Mouse (Mus musculus): ENCODE data around the gene Kdm5c. TPM values are rescaled to one million over a fixed set of nuclear protein-coding genes. Genes with fewer than 3 reads are reported as not detected.
A peak's percentile ranks its signal among the peaks of the same experiment; 100 is the strongest.
"Not testable (repeated sequence)": the region's sequence is repeated elsewhere in the genome, so short reads cannot be mapped to it uniquely, and the experiment has no call there.

Kdm5c gene
- polyA plus RNA-seq, 1 experiment from 2014 or later: 41.0 TPM

GRCm38 (mm10) chrX:152214703-152215102 is 18.1 kb upstream of the Kdm5c start:
- no peak overlapping the region for H3K9ac ChIP-seq (ENCODE audit: low read length)
- 76% methylated on average over 1 of the region's 1 CpGs for WGBS

GRCm38 (mm10) chrX:152218529-152218928 is 14.3 kb upstream of the Kdm5c start:
- Histone ChIP-seq H3K27ac (ENCODE audit: low read length) (no peak overlapping the region), H3K4me3 (ENCODE audit: low read length) (no peak overlapping the region), H3K9me3 (ENCODE audit: control insufficient read depth, low read length) (no peaks in the 10 kb centered on the region), H3K4me1 (replicated peaks; ENCODE audit: control insufficient read depth, insufficient read depth, low read length) (no peaks in the 10 kb centered on the region), H3K27me3 (ENCODE audit: control insufficient read depth, insufficient read depth, low read depth, low read length) (peaks cover 21% of the 10 kb centered on the region), H3K9ac (ENCODE audit: low read length) (no peak overlapping the region), H3K4me2 (ENCODE audit: low read depth, low read length) (no peak overlapping the region), H3K36me3 (ENCODE audit: control insufficient read depth, insufficient read depth, low read length) (no peaks in the 10 kb centered on the region)
- no peak for ATAC-seq (ENCODE audit: low read depth)
- WGBS: 91% methylated on average over 2 of the region's 2 CpGs

More at GRCm38 (mm10) chrX:152214703-152215102, 18.1 kb upstream of the Kdm5c start:
- H3K27me3 ChIP-seq (ENCODE audit: control insufficient read depth, insufficient read depth, low read depth, low read length): peaks cover 28% of the 10 kb centered on the region
- ATAC-seq (ENCODE audit: low read depth): no peak
- H3K4me2 ChIP-seq (ENCODE audit: low read depth, low read length): no peak overlapping the region
- no peaks in the 10 kb centered on the region for H3K4me1 ChIP-seq (replicated peaks; ENCODE audit: control insufficient read depth, insufficient read depth, low read length)
- H3K4me3 ChIP-seq (ENCODE audit: low read length): no peak overlapping the region
- H3K27ac ChIP-seq (ENCODE audit: low read length): no peak overlapping the region
- no peaks in the 10 kb centered on the region for H3K36me3 ChIP-seq (ENCODE audit: control insufficient read depth, insufficient read depth, low read length)
- H3K9me3 ChIP-seq (ENCODE audit: control insufficient read depth, low read length): no peaks in the 10 kb centered on the region

GRCm38 (mm10) chrX:152221721-152222120 is 11.1 kb upstream of the Kdm5c start:
- WGBS: 47% methylated on average over 4 of the region's 4 CpGs
- H3K27me3 ChIP-seq (ENCODE audit: control insufficient read depth, insufficient read depth, low read depth, low read length): peaks cover 14% of the 10 kb centered on the region
- no peak overlapping the region for H3K4me2 ChIP-seq (ENCODE audit: low read depth, low read length)
- no peaks in the 10 kb centered on the region for H3K4me1 ChIP-seq (replicated peaks; ENCODE audit: control insufficient read depth, insufficient read depth, low read length)
- H3K27ac ChIP-seq (ENCODE audit: low read length): no peak overlapping the region
- no peak overlapping the region for H3K4me3 ChIP-seq (ENCODE audit: low read length)
- H3K9me3 ChIP-seq (ENCODE audit: control insufficient read depth, low read length): no peaks in the 10 kb centered on the region
- no peaks in the 10 kb centered on the region for H3K36me3 ChIP-seq (ENCODE audit: control insufficient read depth, insufficient read depth, low read length)
- no peak overlapping the region for H3K9ac ChIP-seq (ENCODE audit: low read length)
- ATAC-seq (ENCODE audit: low read depth): no peak

- Histone ChIP-seq H3K4me3 (ENCODE audit: low read length) (no peak overlapping the region), H3K9ac (ENCODE audit: low read length) (no peak overlapping the region), H3K4me2 (ENCODE audit: low read depth, low read length) (no peak overlapping the region), H3K4me1 (replicated peaks; ENCODE audit: control insufficient read depth, insufficient read depth, low read length) (no peaks in the 10 kb centered on the region), H3K27me3 (ENCODE audit: control insufficient read depth, insufficient read depth, low read depth, low read length) (peaks cover 12% of the 10 kb centered on the region), H3K9me3 (ENCODE audit: control insufficient read depth, low read length) (no peaks in the 10 kb centered on the region), H3K27ac (ENCODE audit: low read length) (no peak overlapping the region), H3K36me3 (ENCODE audit: control insufficient read depth, insufficient read depth, low read length) (no peaks in the 10 kb centered on the region)
- 51% methylated on average over 9 of the region's 9 CpGs for WGBS
- no peak for ATAC-seq (ENCODE audit: low read depth)
Measured at GRCm38 (mm10) chrX:152222226-152222625, 10.6 kb upstream of the Kdm5c start.

- WGBS: 75% methylated on average over 6 of the region's 6 CpGs
- H3K4me2 ChIP-seq (ENCODE audit: low read depth, low read length): no peak overlapping the region
- no peaks in the 10 kb centered on the region for H3K36me3 ChIP-seq (ENCODE audit: control insufficient read depth, insufficient read depth, low read length)
- no peak for ATAC-seq (ENCODE audit: low read depth)
- no peak overlapping the region for H3K4me3 ChIP-seq (ENCODE audit: low read length)
- H3K27ac ChIP-seq (ENCODE audit: low read length): no peak overlapping the region
- peaks cover 7% of the 10 kb centered on the region for H3K27me3 ChIP-seq (ENCODE audit: control insufficient read depth, insufficient read depth, low read depth, low read length)
- no peak overlapping the region for H3K9ac ChIP-seq (ENCODE audit: low read length)
- no peaks in the 10 kb centered on the region for H3K9me3 ChIP-seq (ENCODE audit: control insufficient read depth, low read length)
- no peaks in the 10 kb centered on the region for H3K4me1 ChIP-seq (replicated peaks; ENCODE audit: control insufficient read depth, insufficient read depth, low read length)
Measured at GRCm38 (mm10) chrX:152223313-152223712, 9.5 kb upstream of the Kdm5c start.

- no peak overlapping the region for H3K9ac ChIP-seq (ENCODE audit: low read length)
- WGBS: 64% methylated on average over 5 of the region's 5 CpGs
- H3K4me1 ChIP-seq (replicated peaks; ENCODE audit: control insufficient read depth, insufficient read depth, low read length): no peaks in the 10 kb centered on the region
- no peak overlapping the region for H3K4me3 ChIP-seq (ENCODE audit: low read length)
- no peak overlapping the region for H3K27ac ChIP-seq (ENCODE audit: low read length)
- no peak for ATAC-seq (ENCODE audit: low read depth)
- H3K9me3 ChIP-seq (ENCODE audit: control insufficient read depth, low read length): no peaks in the 10 kb centered on the region
- H3K4me2 ChIP-seq (ENCODE audit: low read depth, low read length): no peak overlapping the region
- H3K27me3 ChIP-seq (ENCODE audit: control insufficient read depth, insufficient read depth, low read depth, low read length): peaks cover 5% of the 10 kb centered on the region
- H3K36me3 ChIP-seq (ENCODE audit: control insufficient read depth, insufficient read depth, low read length): no peaks in the 10 kb centered on the region
Measured at GRCm38 (mm10) chrX:152224280-152224679, 8.5 kb upstream of the Kdm5c start.

- Histone ChIP-seq H3K4me1 (replicated peaks; ENCODE audit: control insufficient read depth, insufficient read depth, low read length) (peaks cover 9% of the 10 kb centered on the region; the same call in 1 of the 2 replicates), H3K27ac (ENCODE audit: low read length) (no peak overlapping the region), H3K27me3 (ENCODE audit: control insufficient read depth, insufficient read depth, low read depth, low read length) (no peaks in the 10 kb centered on the region), H3K4me2 (ENCODE audit: low read depth, low read length) (peak overlapping the region; percentile 79), H3K4me3 (ENCODE audit: low read length) (peak overlapping the region; percentile 91), H3K9ac (ENCODE audit: low read length) (peak overlapping the region; percentile 96), H3K36me3 (ENCODE audit: control insufficient read depth, insufficient read depth, low read length) (0 out of 2 replicates have a peak, but pooled peaks cover 9% of the 10 kb centered on the region), H3K9me3 (ENCODE audit: control insufficient read depth, low read length) (no peaks in the 10 kb centered on the region)
- no peak for ATAC-seq (ENCODE audit: low read depth)
- 7% methylated on average over 3 of the region's 3 CpGs for WGBS
Measured at GRCm38 (mm10) chrX:152234125-152234524, 1.3 kb downstream of the Kdm5c start.

- 63% methylated on average over 1 of the region's 2 CpGs for WGBS
- no peak overlapping the region for H3K9ac ChIP-seq (ENCODE audit: low read length)
- H3K27me3 ChIP-seq (ENCODE audit: control insufficient read depth, insufficient read depth, low read depth, low read length): no peaks in the 10 kb centered on the region
Measured at GRCm38 (mm10) chrX:152235758-152236157, 2.9 kb downstream of the Kdm5c start.

GRCm38 (mm10) chrX:152243140-152243539 is 10.3 kb downstream of the Kdm5c start:
- ATAC-seq (ENCODE audit: low read depth); H3K27me3 ChIP-seq (ENCODE audit: control insufficient read depth, insufficient read depth, low read depth, low read length); H3K9ac ChIP-seq (ENCODE audit: low read length); H3K4me1 ChIP-seq (replicated peaks; ENCODE audit: control insufficient read depth, insufficient read depth, low read length); H3K4me3 ChIP-seq (ENCODE audit: low read length); H3K9me3 ChIP-seq (ENCODE audit: control insufficient read depth, low read length); H3K27ac ChIP-seq (ENCODE audit: low read length); H3K4me2 ChIP-seq (ENCODE audit: low read depth, low read length): not testable (repeated sequence)
- WGBS: 74% methylated on average over 6 of the region's 6 CpGs
- H3K36me3 ChIP-seq (ENCODE audit: control insufficient read depth, insufficient read depth, low read length): peaks cover 60% of the 10 kb centered on the region

More at GRCm38 (mm10) chrX:152235758-152236157, 2.9 kb downstream of the Kdm5c start:
- no peak overlapping the region for H3K4me3 ChIP-seq (ENCODE audit: low read length)
- ATAC-seq (ENCODE audit: low read depth): no peak
- H3K27ac ChIP-seq (ENCODE audit: low read length): no peak overlapping the region
- H3K4me2 ChIP-seq (ENCODE audit: low read depth, low read length): no peak overlapping the region
- peaks cover 17% of the 10 kb centered on the region for H3K36me3 ChIP-seq (ENCODE audit: control insufficient read depth, insufficient read depth, low read length)
- peaks cover 9% of the 10 kb centered on the region; the same call in 1 of the 2 replicates for H3K4me1 ChIP-seq (replicated peaks; ENCODE audit: control insufficient read depth, insufficient read depth, low read length)
- H3K9me3 ChIP-seq (ENCODE audit: control insufficient read depth, low read length): no peaks in the 10 kb centered on the region

Measured in lung, embryonic 16.5 days (tissue).